Mouse (Mus musculus) limb, embryonic 14.5 days (tissue): Measurements from ENCODE around the gene Mcf2l. TPM values are rescaled to one million over a fixed set of nuclear protein-coding genes. Genes with fewer than 3 reads are reported as not detected.

ENCODE experiments used
- ATAC-seq: fragments of 200-750 bp; cut with Nextera tagmentation; 2 replicates; pipeline ENCODE4 v1.8.0; 2017; ENCODE audit warnings: low read depth, moderate number of reproducible peaks, moderate TSS enrichment; ENCODE audit not compliant: low FRiP score
- DNase-seq: peaks from one replicate; pipeline ENCODE4 v3.0.0-alpha.2; 2015; ENCODE audit warnings: low spot score
- H3K27ac ChIP-seq: fragments of 300-500 bp; sonication (generic); replicated peaks from 2 replicates; pipeline ENCODE4 v1.5.1; 2014; ENCODE audit warnings: low read depth, mild to moderate bottlenecking, low read length, moderate library complexity, mixed read lengths
- H3K27me3 ChIP-seq: fragments of 300-500 bp; sonication (generic); 2 replicates; pipeline ENCODE4 v1.6.1; 2014; ENCODE audit warnings: low read length, mixed read lengths; ENCODE audit not compliant: control insufficient read depth, insufficient read depth
- H3K36me3 ChIP-seq: fragments of 300-500 bp; sonication (generic); 2 replicates; pipeline ENCODE4 v1.6.1; 2014; ENCODE audit warnings: mild to moderate bottlenecking, low read length, moderate library complexity, mixed read lengths; ENCODE audit not compliant: control insufficient read depth, insufficient read depth
- H3K4me1 ChIP-seq: fragments of 300-500 bp; sonication (generic); 2 replicates; pipeline ENCODE4 v1.6.1; 2014; ENCODE audit warnings: antibody characterized with exemption, low read length, mixed read lengths; ENCODE audit not compliant: control insufficient read depth, insufficient read depth
- H3K4me2 ChIP-seq: fragments of 300-500 bp; sonication (generic); replicated peaks from 2 replicates; pipeline ENCODE4 v1.6.1; 2014; ENCODE audit warnings: low read depth, mild to moderate bottlenecking, low read length, moderate library complexity; ENCODE audit not compliant: severe bottlenecking
- H3K4me3 ChIP-seq: fragments of 300-500 bp; sonication (generic); replicated peaks from 2 replicates; pipeline ENCODE4 v1.5.1; 2014; ENCODE audit warnings: low read length
- H3K9ac ChIP-seq: fragments of 300-500 bp; sonication (generic); 2 replicates; pipeline ENCODE4 v1.6.1; 2014; ENCODE audit warnings: mild to moderate bottlenecking, low read depth, low read length, moderate library complexity; ENCODE audit not compliant: severe bottlenecking
- H3K9me3 ChIP-seq: fragments of 300-500 bp; sonication (generic); 2 replicates; pipeline ENCODE4 v1.6.1; 2016; ENCODE audit warnings: low read length; ENCODE audit not compliant: control insufficient read depth
- POLR2A ChIP-seq: fragments of 200-500 bp; IDR thresholded peaks from 2 replicates; pipeline ENCODE4 v1.8.0; 2012; ENCODE audit warnings: inconsistent platforms, mild to moderate bottlenecking, moderate library complexity, borderline replicate concordance; ENCODE audit not compliant: insufficient read depth, insufficient read length; ENCODE audit errors: extremely low read depth
- WGBS: fragments of 180-500 bp; shearing (Covaris S2); extraction: QIAGEN DNeasy Blood & Tissue Kit; methylation state at CpG from one replicate; pipeline ENCODE4 v1.1.7; 2014; 5-methylcytosine and 5-hydroxymethylcytosine counted together
- polyA plus RNA-seq, 2 experiments: library from polyadenylated mRNA; depleted of rRNA in 1 of 2; stranded (reverse) in 1 of 2; unstranded in 1 of 2; fragments of >200 nt; fragmentation: Nextera tagmentation in 1 of 2; extraction: Ambion mirVana in 1 of 2; gene quantifications; 2 replicates each; pipeline versions ENCODE4 v1.2.1 to v1.2.3; 2012 to 2014

Gene Mcf2l
- polyA plus RNA-seq, 2 experiments: 11.5 to 14.9 TPM

DNA sequence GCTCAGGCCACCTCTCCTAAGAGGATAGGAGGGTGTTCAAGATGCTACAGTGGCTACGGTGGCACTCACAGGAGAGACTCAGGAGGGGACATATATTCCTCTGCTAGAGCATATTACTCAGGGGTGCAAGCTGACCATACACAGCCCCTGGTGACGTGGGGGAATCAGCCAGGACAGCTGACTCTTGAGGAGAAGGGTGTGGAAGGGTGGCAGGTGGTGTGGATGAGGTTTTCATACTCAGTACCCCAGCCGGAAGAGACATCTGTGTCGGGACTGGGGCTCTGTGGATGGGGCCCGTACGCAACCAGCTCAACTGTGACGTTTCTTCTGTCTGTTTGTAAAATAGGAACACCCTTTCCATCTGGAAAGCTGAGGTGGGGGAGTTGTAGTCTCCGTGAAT lies 58.9 kb downstream of the Mcf2l start:
- Histone ChIP-seq H3K4me1 (peaks cover 7% of the 10 kb centered on the region), H3K9me3 (no peaks in the 10 kb centered on the region), H3K4me2 (no peak overlapping the region), H3K9ac (no peak overlapping the region), H3K27me3 (no peaks in the 10 kb centered on the region), H3K36me3 (no peaks in the 10 kb centered on the region), H3K27ac (no peak overlapping the region), H3K4me3 (no peak overlapping the region)
- ATAC-seq (no peak), DNase-seq (no peak)
- 84% methylated on average over 8 of the region's 8 CpGs for WGBS
- no peak for TF ChIP-seq POLR2A

DNA sequence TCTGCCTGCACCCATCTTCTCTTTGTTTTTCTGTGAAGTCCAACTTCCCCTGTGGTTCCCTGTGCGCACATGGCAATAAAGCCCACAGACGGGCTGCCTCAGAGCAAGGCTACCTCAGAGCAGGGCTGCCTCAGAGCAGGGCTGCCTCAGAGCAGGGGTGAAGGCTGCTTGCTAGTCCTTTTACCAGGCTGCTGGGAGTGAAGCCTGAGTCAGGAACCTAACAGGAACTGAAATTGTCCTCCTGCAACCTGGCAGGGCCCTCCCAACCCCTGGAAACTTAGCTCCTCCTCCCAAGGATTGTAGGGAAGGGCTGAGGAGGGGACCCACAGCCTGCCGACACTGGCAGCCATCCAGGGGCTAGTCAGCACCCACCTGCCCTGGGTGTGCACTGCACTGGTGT lies 60.2 kb downstream of the Mcf2l start:
- Histone ChIP-seq H3K4me3 (no peak overlapping the region), H3K27me3 (no peaks in the 10 kb centered on the region), H3K4me2 (no peak overlapping the region), H3K9ac (no peak overlapping the region), H3K4me1 (peaks cover 7% of the 10 kb centered on the region), H3K27ac (no peak overlapping the region), H3K36me3 (no peaks in the 10 kb centered on the region), H3K9me3 (no peaks in the 10 kb centered on the region)
- ATAC-seq: no peak
- WGBS: 35% methylated on average over 3 of the region's 3 CpGs
- no peak for DNase-seq
- no peak for TF ChIP-seq POLR2A

- WGBS: 77% methylated on average over 8 of the region's 8 CpGs
- no peaks in the 10 kb centered on the region for H3K36me3 ChIP-seq
- H3K9ac ChIP-seq: no peak overlapping the region
- peaks cover 7% of the 10 kb centered on the region for H3K4me1 ChIP-seq
- no peak for TF ChIP-seq POLR2A
- ATAC-seq (no peak), DNase-seq (no peak)
- no peaks in the 10 kb centered on the region for H3K27me3 ChIP-seq
- no peak overlapping the region for H3K4me2 ChIP-seq
- no peaks in the 10 kb centered on the region for H3K9me3 ChIP-seq
- H3K4me3 ChIP-seq: no peak overlapping the region
- H3K27ac ChIP-seq: no peak overlapping the region
These were observed 60.9 kb downstream of the Mcf2l start for GRCm38 (mm10) chr8:12934453-12935043.

DNA sequence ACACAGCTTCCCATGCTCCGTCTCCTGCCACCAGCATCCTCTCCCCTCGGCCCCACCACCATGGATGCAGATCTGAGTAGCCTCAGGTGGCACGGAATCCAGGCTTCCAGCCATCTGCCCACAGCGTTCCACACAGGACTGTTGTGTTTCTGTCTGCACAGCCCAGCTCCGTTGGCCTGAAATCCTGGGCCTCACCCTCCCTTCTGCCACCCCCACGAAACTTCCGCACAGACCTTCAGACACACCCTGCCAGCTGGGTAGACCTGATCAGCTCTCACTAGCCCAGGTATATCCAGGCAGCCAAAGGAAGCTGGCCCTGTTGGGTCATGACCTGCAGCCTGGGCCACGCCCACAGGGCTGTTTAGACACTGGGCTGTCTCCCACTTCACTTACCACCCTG lies 66.9 kb downstream of the Mcf2l start:
- no peak for ATAC-seq
- Histone ChIP-seq H3K27ac (no peak overlapping the region), H3K36me3 (no peaks in the 10 kb centered on the region), H3K9ac (no peak overlapping the region), H3K4me1 (no peaks in the 10 kb centered on the region), H3K27me3 (no peaks in the 10 kb centered on the region), H3K4me3 (no peak overlapping the region), H3K4me2 (no peak overlapping the region), H3K9me3 (no peaks in the 10 kb centered on the region)
- TF ChIP-seq POLR2A: no peak
- DNase-seq: no peak
- WGBS: 83% methylated on average over 8 of the region's 8 CpGs

DNA sequence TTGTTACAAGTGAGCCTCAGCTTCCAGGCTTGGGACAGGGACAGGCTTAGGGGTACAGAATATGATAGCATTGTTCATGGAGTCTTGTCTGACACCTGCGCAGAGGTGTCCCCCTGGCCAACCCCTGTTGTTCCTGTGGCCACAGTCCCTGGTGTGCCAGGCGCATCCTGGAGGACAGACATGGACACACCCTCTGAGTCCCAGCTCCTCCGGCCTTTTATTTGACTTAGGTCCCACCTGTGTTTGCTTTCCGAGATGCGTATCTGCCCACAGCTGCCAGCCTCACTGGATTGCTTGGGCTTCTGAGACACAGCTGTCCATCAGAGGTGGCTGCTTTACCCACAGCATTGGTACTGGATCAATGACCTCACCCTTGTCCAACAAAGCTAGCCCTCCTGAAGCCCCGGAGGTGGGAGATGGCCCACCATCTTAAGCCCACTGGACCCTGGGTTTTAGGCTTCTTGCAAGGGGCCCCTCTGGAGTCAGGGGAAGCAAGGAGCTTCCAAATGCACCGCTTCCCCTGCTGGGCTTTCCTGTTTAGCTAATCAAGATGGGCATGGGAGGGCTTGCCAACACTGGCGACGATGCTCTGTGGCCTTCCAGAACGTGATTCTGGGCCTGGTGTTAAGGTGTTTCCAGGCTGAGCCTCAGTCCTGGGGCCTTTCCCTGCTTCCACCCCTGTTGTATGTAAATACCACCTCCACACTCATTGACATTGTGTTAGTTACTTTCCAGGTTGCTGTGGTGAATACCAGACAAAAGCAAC lies 67.7 kb downstream of the Mcf2l start:
- Histone ChIP-seq H3K27ac (no peak overlapping the region), H3K27me3 (no peaks in the 10 kb centered on the region), H3K4me1 (no peaks in the 10 kb centered on the region), H3K9ac (no peak overlapping the region), H3K4me2 (no peak overlapping the region), H3K9me3 (no peaks in the 10 kb centered on the region), H3K4me3 (no peak overlapping the region), H3K36me3 (no peaks in the 10 kb centered on the region)
- TF ChIP-seq POLR2A: no peak
- 81% methylated on average over 10 of the region's 10 CpGs for WGBS
- DNase-seq (no peak), ATAC-seq (no peak)
